Mouse (Mus musculus): ENCODE results near the gene Mef2c.

- TF ChIP-seq SIN3A (IDR thresholded peaks at IDR 0.05; ENCODE audit: low read length) (peak; percentile 81), SMC3 (IDR thresholded peaks at IDR 0.05; ENCODE audit: low read depth, low read length) (peak; percentile 29; the same call in 1 of the 2 replicates), CTCF (conservative IDR thresholded peaks at IDR 0.05 in 1 of 2, IDR thresholded peaks at IDR 0.05 in 1 of 2; ENCODE audit: low read depth in 2 of 2, low read length in 2 of 2) (no peak)
Observed at GRCm38 (mm10) chr13:83571973-83572447, 68.2 kb downstream of the Mef2c start.

Measured in CH12.LX (cell line).